Mouse (Mus musculus): ENCODE data around the gene Eif2b3. TPM values are rescaled to one million over a fixed set of nuclear protein-coding genes. Genes with fewer than 3 reads are reported as not detected.

The Eif2b3 gene
- total and polyA plus RNA-seq, 2 experiments: 4.5 to 9.5 TPM

- H3K27ac ChIP-seq (replicated peaks; ENCODE audit: insufficient read depth, low read depth, low read length): no peak overlapping the region
- TF ChIP-seq CTCF (IDR thresholded peaks at IDR 0.05; ENCODE audit: low read depth, low read length) (no peak), POLR2A (IDR thresholded peaks at IDR 0.05; ENCODE audit: extremely low read depth, insufficient read depth, low read length) (no peak)
- peaks cover 6% of the 10 kb centered on the region; the same call in 1 of the 2 replicates for H3K4me1 ChIP-seq (ENCODE audit: control insufficient read depth, insufficient read depth, low read length)
- peaks cover 12% of the 10 kb centered on the region; the same call in 1 of the 2 replicates for H3K36me3 ChIP-seq (ENCODE audit: control insufficient read depth, insufficient read depth, low read length)
- H3K4me3 ChIP-seq (ENCODE audit: insufficient read depth, low read depth, low read length): no peak overlapping the region
- H3K27me3 ChIP-seq (ENCODE audit: control insufficient read depth, insufficient read depth, low read length): no peaks in the 10 kb centered on the region
- WGBS: 52% methylated on average over 9 of the region's 9 CpGs
- H3K9ac ChIP-seq (ENCODE audit: low read depth, low read length): no peak overlapping the region
- no peaks in the 10 kb centered on the region for H3K79me2 ChIP-seq (ENCODE audit: control insufficient read depth, insufficient read depth, low read length)
- no peak for DNase-seq (ENCODE audit: extremely low read depth, low read depth, low spot score)
These were observed 104.5 kb downstream of the Eif2b3 start for GRCm38 (mm10) chr4:117123546-117124217.

GRCm38 (mm10) chr4:117124218-117124517, 105.0 kb downstream of the Eif2b3 start:
- H3K9ac ChIP-seq (ENCODE audit: low read depth, low read length): peak overlapping the region; percentile 14; the same call in 1 of the 2 replicates
- no peak overlapping the region for H3K4me3 ChIP-seq (ENCODE audit: insufficient read depth, low read depth, low read length)
- DNase-seq (ENCODE audit: extremely low read depth, low read depth, low spot score): no peak
- no peaks in the 10 kb centered on the region for H3K27me3 ChIP-seq (ENCODE audit: control insufficient read depth, insufficient read depth, low read length)
- H3K27ac ChIP-seq (replicated peaks; ENCODE audit: insufficient read depth, low read depth, low read length): peak overlapping the region; percentile 86
- H3K36me3 ChIP-seq (ENCODE audit: control insufficient read depth, insufficient read depth, low read length): peaks cover 17% of the 10 kb centered on the region; the same call in 1 of the 2 replicates
- no peaks in the 10 kb centered on the region for H3K79me2 ChIP-seq (ENCODE audit: control insufficient read depth, insufficient read depth, low read length)
- peaks cover 8% of the 10 kb centered on the region; the same call in 1 of the 2 replicates for H3K4me1 ChIP-seq (ENCODE audit: control insufficient read depth, insufficient read depth, low read length)
- TF ChIP-seq CTCF (IDR thresholded peaks at IDR 0.05; ENCODE audit: low read depth, low read length) (no peak), POLR2A (IDR thresholded peaks at IDR 0.05; ENCODE audit: extremely low read depth, insufficient read depth, low read length) (no peak)
- 80% methylated on average over 3 of the region's 3 CpGs for WGBS

GRCm38 (mm10) chr4:117124518-117125347, 105.5 kb downstream of the Eif2b3 start:
- peak overlapping the region; percentile 86 for H3K27ac ChIP-seq (replicated peaks; ENCODE audit: insufficient read depth, low read depth, low read length)
- WGBS: 55% methylated on average over 14 of the region's 14 CpGs
- peak; percentile 63 for DNase-seq (ENCODE audit: extremely low read depth, low read depth, low spot score)
- H3K9ac ChIP-seq (ENCODE audit: low read depth, low read length): peak overlapping the region; percentile 14
- H3K79me2 ChIP-seq (ENCODE audit: control insufficient read depth, insufficient read depth, low read length): no peaks in the 10 kb centered on the region
- H3K27me3 ChIP-seq (ENCODE audit: control insufficient read depth, insufficient read depth, low read length): no peaks in the 10 kb centered on the region
- H3K36me3 ChIP-seq (ENCODE audit: control insufficient read depth, insufficient read depth, low read length): peaks cover 22% of the 10 kb centered on the region; the same call in 1 of the 2 replicates
- no peak for TF ChIP-seq POLR2A (IDR thresholded peaks at IDR 0.05; ENCODE audit: extremely low read depth, insufficient read depth, low read length)
- TF ChIP-seq CTCF (IDR thresholded peaks at IDR 0.05; ENCODE audit: low read depth, low read length): no peak
- no peak overlapping the region for H3K4me3 ChIP-seq (ENCODE audit: insufficient read depth, low read depth, low read length)
- peaks cover 9% of the 10 kb centered on the region; the same call in 1 of the 2 replicates for H3K4me1 ChIP-seq (ENCODE audit: control insufficient read depth, insufficient read depth, low read length)

GRCm38 (mm10) chr4:117125348-117125909, 106.2 kb downstream of the Eif2b3 start, which contains the start of gene Btbd19:
TSS of gene Btbd19 (minus strand) at chr4:117125725.
- H3K27ac ChIP-seq (replicated peaks; ENCODE audit: insufficient read depth, low read depth, low read length): peak within 1 kb of the TSS; percentile 86
- H3K4me1 ChIP-seq (ENCODE audit: control insufficient read depth, insufficient read depth, low read length): peaks cover 10% of the 10 kb centered on the region; the same call in 1 of the 2 replicates
- no peaks in the 10 kb centered on the region for H3K27me3 ChIP-seq (ENCODE audit: control insufficient read depth, insufficient read depth, low read length)
- peaks cover 29% of the 10 kb centered on the region for H3K36me3 ChIP-seq (ENCODE audit: control insufficient read depth, insufficient read depth, low read length)
- TF ChIP-seq CTCF (IDR thresholded peaks at IDR 0.05; ENCODE audit: low read depth, low read length) (no peak), POLR2A (IDR thresholded peaks at IDR 0.05; ENCODE audit: extremely low read depth, insufficient read depth, low read length) (no peak)
- DNase-seq (ENCODE audit: extremely low read depth, low read depth, low spot score): peak; percentile 33
- H3K9ac ChIP-seq (ENCODE audit: low read depth, low read length): peak within 1 kb of the TSS; percentile 27
- no peak within 1 kb of the TSS for H3K4me3 ChIP-seq (ENCODE audit: insufficient read depth, low read depth, low read length)
- no peaks in the 10 kb centered on the region for H3K79me2 ChIP-seq (ENCODE audit: control insufficient read depth, insufficient read depth, low read length)
- WGBS: 49% methylated on average over 8 of the region's 8 CpGs

- 43% methylated on average over 15 of the region's 15 CpGs for WGBS
- Histone ChIP-seq H3K79me2 (ENCODE audit: control insufficient read depth, insufficient read depth, low read length) (no peaks in the 10 kb centered on the region), H3K4me3 (ENCODE audit: insufficient read depth, low read depth, low read length) (no peak overlapping the region), H3K36me3 (ENCODE audit: control insufficient read depth, insufficient read depth, low read length) (peaks cover 35% of the 10 kb centered on the region), H3K27me3 (ENCODE audit: control insufficient read depth, insufficient read depth, low read length) (no peaks in the 10 kb centered on the region), H3K27ac (replicated peaks; ENCODE audit: insufficient read depth, low read depth, low read length) (peak overlapping the region; percentile 86), H3K4me1 (ENCODE audit: control insufficient read depth, insufficient read depth, low read length) (peaks cover 15% of the 10 kb centered on the region; the same call in 1 of the 2 replicates), H3K9ac (ENCODE audit: low read depth, low read length) (peak overlapping the region; percentile 27; the same call in 1 of the 2 replicates)
- DNase-seq (ENCODE audit: extremely low read depth, low read depth, low spot score): peak; percentile 74
- TF ChIP-seq POLR2A (IDR thresholded peaks at IDR 0.05; ENCODE audit: extremely low read depth, insufficient read depth, low read length) (no peak), CTCF (IDR thresholded peaks at IDR 0.05; ENCODE audit: low read depth, low read length) (no peak)
These were observed 106.9 kb downstream of the Eif2b3 start for GRCm38 (mm10) chr4:117125910-117126674.
